Mouse (Mus musculus) embryonic stem cell, embryonic (primary cell): ENCODE results near the gene Fanca.

Experiments used
- CTCF ChIA-PET, 4 experiments: fragments of 300-600 bp in 2 of 4; fragments of 350-600 bp in 2 of 4; sonication (Branson Sonifier 250); formaldehyde crosslinking; loops; one replicate each; lab custom pipeline; 2022; ENCODE audit warnings: inconsistent platforms in 2 of 4; lab: Charles Lee
- POLR2A ChIA-PET, 4 experiments: fragments of 300-600 bp in 2 of 4; fragments of 350-600 bp in 2 of 4; sonication (Branson Sonifier 250); formaldehyde crosslinking; loops; one replicate each; lab custom pipeline; 2022; ENCODE audit warnings: antibody characterized with exemption in 4 of 4, inconsistent platforms in 1 of 4; lab: Charles Lee

Fanca gene

DNA sequence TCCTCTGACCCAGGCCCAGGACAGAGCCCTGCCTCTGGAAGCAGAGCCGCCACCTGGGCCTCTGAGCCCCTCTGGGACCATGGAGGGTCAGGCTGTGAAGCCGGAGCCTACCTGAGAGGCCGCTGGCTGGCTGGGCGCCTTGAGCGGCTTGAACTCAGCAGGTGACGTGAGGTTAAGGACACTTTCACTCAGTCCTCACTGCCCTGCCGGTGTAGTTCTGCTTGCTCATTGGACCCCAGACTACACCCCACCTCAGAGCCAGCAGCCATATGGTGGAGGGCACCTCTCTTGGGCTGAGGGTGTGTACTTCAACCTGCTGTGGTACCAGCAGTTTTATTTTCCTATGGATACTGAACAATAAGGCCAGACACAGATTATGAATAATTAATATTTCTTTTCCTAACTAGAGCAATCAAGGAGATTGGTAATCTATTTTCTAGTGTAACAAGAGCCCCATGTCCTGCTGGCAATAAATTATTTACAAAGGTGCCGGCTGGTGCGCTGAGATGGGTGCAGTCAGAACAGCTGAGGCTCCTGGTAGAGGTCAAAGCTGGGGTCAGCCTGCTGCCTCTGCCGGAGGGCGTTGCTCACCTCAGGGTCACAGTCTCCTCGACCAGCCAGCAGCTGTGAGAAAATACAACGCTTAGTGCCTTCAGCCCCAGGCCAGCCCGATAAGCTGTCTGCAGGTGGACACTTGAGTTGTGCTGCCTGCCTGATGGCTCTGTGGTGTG lies 50.3 kb downstream of the Fanca start:
- CTCF ChIA-PET: interaction anchor here in 2 of 4 experiments (0.5 to 1.6 kb wide), 2 partner anchors 22 to 47 kb away, joined by 4 to 5 read pairs; no protein-coding TSS in a partner anchor
- POLR2A ChIA-PET: interaction anchor here in 2 of 4 experiments (1.2 to 3.2 kb wide), 6 partner anchors 7 to 34 kb away, joined by 3 to 11 read pairs (median 4); partner anchors contain the start of genes Vps9d1 (in 2 of the 2), Zfp276 (in 2 of the 2) and Spata2l (in 1 of the 2)

DNA sequence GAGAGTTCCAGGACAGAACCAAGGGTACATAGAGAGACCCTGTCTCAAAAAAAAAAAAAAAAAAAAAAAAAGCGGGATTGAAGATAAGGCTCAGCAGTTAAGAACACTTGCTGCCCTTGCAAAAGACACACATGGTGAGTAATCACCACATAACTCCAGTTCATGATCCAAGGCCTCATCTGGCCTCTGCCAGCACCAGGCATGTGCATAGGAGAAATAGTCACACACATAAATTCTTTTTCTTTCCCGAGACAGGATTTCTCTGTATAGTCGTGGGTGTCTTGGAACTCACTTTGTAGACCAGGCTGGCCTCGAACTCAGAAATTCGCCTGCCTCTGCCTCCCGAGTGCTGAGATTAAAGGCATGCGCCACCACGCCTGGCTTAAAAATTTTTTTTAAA lies 60.8 kb downstream of the Fanca start:
- ChIA-PET CTCF (interaction anchor here in 1 of 4 experiments (0.6 to 0.8 kb wide), 2 partner anchors 32 to 172 kb away, joined by 3 read pairs; no protein-coding TSS in a partner anchor), POLR2A (interaction anchor here in 2 of 4 experiments (0.7 to 5.9 kb wide), 5 partner anchors 8 to 25 kb away, joined by 3 to 44 read pairs (median 4); partner anchors contain the start of gene Spata2l (in 1 of the 2))

DNA sequence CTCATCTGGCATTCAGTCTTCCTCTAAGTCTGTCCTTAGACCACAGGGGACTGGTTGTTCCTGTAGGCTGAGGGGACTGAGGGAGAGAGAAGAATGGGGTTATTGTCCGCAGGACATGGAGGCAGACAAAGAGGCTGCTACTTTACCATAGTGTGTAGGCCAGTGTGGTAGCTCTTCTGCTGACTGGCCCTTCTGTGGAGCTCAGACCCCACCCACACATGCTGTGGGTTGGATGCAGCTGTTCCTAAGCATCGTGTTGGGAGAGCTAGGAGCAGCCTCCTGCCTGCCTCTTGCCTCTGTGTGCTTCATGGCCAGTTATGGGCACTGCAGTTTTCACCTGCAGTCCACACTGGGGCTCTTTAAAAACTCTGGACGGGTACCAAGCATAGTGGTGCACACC lies 61.3 kb downstream of the Fanca start:
- POLR2A ChIA-PET: interaction anchor here in 2 of 4 experiments (0.7 to 5.9 kb wide), 5 partner anchors 8 to 33 kb away, joined by 3 to 44 read pairs (median 3); partner anchors contain the start of genes Cdk10 (in 1 of the 2) and Spata2l (in 1 of the 2)
- CTCF ChIA-PET: interaction anchor here in 1 of 4 experiments (0.6 to 0.8 kb wide), 2 partner anchors 33 to 172 kb away, joined by 3 read pairs; no protein-coding TSS in a partner anchor

DNA sequence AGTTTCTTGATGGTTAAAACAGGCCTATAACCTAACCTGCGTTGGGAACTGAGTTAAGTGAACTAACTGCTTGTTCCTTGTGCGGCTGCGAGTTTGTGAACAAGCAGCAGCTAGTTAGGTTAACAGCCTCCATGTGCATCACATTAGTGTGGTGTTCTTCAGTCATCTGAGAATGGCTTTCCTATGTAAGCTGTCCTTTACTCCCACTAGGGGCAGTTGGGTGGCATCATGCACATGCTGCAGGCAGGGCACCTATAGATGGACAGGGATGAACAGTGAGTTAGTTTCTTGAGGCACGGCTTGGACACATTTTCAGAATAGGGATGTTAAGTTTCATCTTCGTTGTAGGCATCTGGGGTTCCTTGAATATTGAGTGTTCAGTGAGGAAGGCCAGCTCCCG lies 63.2 kb downstream of the Fanca start:
- CTCF ChIA-PET: interaction anchor here in 3 of 4 experiments (0.6 to 1.7 kb wide), 5 partner anchors 21 to 1356 kb away, joined by 3 to 5 read pairs (median 5); no protein-coding TSS in a partner anchor
- POLR2A ChIA-PET: interaction anchor here in 3 of 4 experiments (0.6 to 5.9 kb wide), 24 partner anchors 8 to 962 kb away, joined by 3 to 46 read pairs (median 4); partner anchors contain the start of genes Chmp1a (in 2 of the 3), Spata2l (in 2 of the 3), Spata33 (in 2 of the 3) and Cdk10 (in 1 of the 3)

DNA sequence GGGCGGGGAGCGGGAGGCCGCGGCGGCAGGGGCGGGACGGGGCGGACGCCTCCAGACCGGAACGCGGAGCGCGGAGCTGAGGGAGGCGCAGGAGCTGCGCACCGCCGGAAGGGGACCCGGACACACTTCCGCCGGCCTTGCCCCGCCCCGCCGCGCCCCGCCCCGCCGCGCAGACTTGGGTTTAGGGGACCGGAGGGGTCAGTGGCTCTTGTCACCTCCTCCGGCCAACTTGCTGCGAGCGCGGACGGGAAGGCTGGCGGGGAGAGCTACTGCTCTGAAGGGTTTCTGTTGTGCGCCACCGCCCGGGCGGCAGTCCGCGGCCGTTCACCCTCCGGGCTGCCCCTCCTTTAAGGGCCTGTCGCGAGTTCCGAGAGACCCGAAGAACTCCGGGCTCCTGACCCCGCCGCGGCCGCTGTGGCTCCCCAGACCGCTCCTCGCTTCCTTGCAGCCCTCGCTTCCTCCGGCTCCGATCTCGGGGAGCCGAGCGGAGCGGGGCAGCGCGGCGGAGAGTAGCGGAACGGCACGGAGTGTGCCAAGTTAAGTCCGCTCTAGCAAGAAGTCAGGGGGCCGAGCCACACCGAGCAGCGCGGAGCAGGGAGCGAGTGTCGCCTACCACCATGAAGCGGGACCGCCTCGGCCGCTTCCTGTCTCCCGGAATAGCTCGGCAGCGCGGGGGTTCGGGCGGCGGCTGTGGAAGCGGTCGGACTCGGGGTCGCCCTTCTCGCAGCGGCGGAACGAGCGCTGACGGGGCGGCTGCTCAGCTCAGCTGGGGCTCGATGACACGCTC lies 64.1 kb downstream of the Fanca start, which contains the start of the genes Zfp276 and Vps9d1:
Gene Zfp276, plus strand, starts transcription at position 97 of the 787 bp plus-strand sequence.
Gene Vps9d1, minus strand, starts transcription at position 250 of the 787 bp plus-strand sequence.
- POLR2A ChIA-PET: interaction anchor here (0.6 to 5.9 kb wide), 33 partner anchors 8 to 962 kb away, joined by 3 to 46 read pairs (median 4); partner anchors contain the start of genes Spata2l (in 4 of the 4), Chmp1a (in 2 of the 4), Spata33 (in 2 of the 4) and Cdk10 (in 1 of the 4)
- CTCF ChIA-PET: interaction anchor here (0.5 to 1.5 kb wide), 11 partner anchors 17 to 273 kb away, joined by 3 to 10 read pairs (median 3); partner anchors contain the start of gene Mc1r (in 1 of the 4)

DNA sequence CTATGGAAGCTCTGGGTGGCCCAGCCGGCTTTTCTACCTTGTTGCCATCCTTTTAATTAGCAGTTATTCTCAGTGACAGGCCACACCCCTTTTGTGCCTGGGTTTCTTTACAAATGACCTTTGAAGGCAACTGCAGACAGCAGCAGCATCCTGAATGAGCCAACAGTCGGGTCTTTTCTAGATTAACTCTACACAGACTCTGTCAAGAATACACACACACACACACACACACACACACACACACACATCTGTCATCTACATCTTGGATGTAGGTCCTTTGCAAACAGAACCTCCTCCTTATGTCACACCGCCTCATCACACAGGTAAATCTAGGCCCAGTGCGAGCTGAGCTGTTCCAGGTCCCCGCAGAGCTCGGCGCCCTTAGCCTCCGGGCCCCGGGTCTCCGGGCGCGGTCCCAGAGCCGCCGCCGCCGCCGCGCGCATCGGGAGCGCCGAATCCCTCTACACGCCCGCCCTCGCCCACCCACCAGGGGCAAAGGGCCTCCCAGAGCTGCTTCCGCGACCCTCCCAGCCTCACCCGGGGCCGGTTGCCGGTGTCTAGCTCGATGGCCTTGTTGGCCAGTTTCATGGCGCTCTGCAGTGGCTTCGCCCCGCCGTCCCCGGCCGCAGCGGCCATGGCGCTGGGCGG lies 64.8 kb downstream of the Fanca start:
- POLR2A ChIA-PET: interaction anchor here (0.6 to 5.9 kb wide), 27 partner anchors 9 to 208 kb away, joined by 3 to 46 read pairs (median 4); partner anchors contain the start of genes Spata2l (in 4 of the 4), Cdk10 (in 1 of the 4), Chmp1a (in 1 of the 4) and Spata33 (in 1 of the 4)
- CTCF ChIA-PET: interaction anchor here in 3 of 4 experiments (0.5 to 1.4 kb wide), 9 partner anchors 18 to 189 kb away, joined by 3 to 19 read pairs (median 3); partner anchors contain the start of gene Mc1r (in 1 of the 3)

DNA sequence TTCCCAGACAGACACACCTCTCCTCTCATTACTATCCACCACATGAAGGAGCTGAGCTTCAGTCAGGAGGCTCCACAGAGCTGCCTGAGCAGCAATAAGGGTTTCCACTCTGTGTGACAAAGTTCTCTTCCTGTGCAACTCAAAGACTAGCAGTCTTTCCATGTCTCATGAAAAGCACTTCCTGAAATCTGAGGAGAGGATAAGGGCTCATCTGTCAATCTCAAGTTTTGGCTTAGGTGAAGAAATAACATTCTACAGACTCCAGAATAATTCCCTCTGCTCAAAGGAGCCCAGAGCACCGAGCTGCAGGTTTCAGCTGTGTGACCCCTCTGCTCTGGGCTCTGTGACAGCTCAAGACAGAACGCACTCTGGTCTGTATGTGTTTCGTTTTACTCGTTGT lies 65.5 kb downstream of the Fanca start:
- POLR2A ChIA-PET: interaction anchor here in 2 of 4 experiments (0.7 to 5.9 kb wide), 13 partner anchors 8 to 207 kb away, joined by 3 to 46 read pairs (median 5); partner anchors contain the start of genes Spata2l (in 2 of the 2), Cdk10 (in 1 of the 2), Chmp1a (in 1 of the 2) and Spata33 (in 1 of the 2)
- CTCF ChIA-PET: interaction anchor here in 2 of 4 experiments (0.5 to 0.6 kb wide), 2 partner anchors 70 kb away, joined by 3 to 19 read pairs; no protein-coding TSS in a partner anchor

DNA sequence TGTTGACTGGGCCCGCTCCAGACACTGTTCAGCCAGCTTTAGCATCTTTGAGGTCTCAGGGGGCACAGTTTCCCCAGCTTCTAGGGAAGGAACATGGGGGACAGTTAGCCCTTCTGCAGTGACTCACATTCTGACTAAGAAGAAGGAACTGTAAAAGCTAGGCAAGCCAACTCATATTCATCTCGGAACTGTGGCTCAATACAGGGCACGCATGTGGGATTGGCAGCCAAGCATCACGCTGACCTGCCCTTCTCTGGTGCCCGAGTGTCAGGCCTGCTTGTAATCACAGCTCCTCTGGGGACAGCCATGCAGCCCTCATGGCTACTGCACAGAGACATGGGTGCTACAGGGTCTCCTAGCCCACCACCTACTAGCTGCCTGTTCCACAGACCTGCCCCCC lies 67.4 kb downstream of the Fanca start:
- CTCF ChIA-PET: no interaction called here

DNA sequence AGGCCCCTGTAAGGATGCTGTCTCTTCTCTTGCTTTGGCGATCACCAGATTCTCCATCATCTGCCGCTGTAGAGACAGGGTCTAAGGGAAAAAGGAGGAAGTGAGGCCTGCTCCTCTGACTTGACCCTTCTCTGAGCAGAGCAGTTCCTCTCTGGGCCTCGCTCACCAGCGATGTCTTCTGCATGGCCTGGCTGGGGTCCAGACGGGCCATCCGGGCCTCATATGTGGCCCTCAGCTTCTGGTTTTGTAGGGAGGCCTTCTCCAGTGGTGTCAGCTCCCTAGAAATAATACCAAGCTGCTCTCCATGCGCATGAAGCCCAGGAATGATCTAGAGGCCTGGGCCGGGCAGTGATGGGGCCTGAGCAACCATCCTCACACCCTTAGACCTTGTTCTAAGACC lies 69.8 kb downstream of the Fanca start:
- CTCF ChIA-PET: interaction anchor here in 2 of 4 experiments (1.1 to 1.3 kb wide), 2 partner anchors 15 to 42 kb away, joined by 3 read pairs; no protein-coding TSS in a partner anchor
- POLR2A ChIA-PET: interaction anchor here in 1 of 4 experiments (1.1 to 6.7 kb wide), 2 partner anchors 15 to 23 kb away, joined by 4 to 53 read pairs; partner anchors contain the start of gene Spata2l

More for the DNA sequence above, 67.4 kb downstream of the Fanca start:
- POLR2A ChIA-PET: interaction anchor here in 2 of 4 experiments (1.2 to 1.5 kb wide), 3 partner anchors 13 to 29 kb away, joined by 3 read pairs; no protein-coding TSS in a partner anchor

DNA sequence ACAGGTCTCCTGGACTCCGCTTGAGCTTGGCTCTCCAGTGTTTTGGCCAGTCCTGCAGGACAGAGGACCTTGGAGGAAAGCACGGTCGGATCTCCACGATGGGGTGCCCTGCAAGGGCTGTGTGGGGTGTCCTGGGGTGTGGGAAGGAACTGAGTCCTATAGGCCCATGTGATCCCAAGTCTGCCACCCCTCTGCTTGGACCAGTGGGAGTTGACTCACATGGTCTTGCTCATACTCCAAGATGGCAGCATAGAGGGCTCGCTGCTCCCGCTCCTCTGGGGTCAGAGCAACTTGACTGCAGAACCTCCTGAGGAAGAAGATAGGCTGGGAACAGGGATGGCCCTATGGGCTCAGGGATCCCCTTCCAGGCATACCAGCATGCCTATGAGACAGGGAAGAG lies 70.6 kb downstream of the Fanca start:
- ChIA-PET CTCF (interaction anchor here in 2 of 4 experiments (1.1 to 1.3 kb wide), 2 partner anchors 14 to 42 kb away, joined by 3 read pairs; no protein-coding TSS in a partner anchor), POLR2A (interaction anchor here in 1 of 4 experiments (1.3 to 6.7 kb wide), 5 partner anchors 10 to 36 kb away, joined by 3 to 53 read pairs (median 5); partner anchors contain the start of genes Chmp1a, Spata2l and Spata33)

DNA sequence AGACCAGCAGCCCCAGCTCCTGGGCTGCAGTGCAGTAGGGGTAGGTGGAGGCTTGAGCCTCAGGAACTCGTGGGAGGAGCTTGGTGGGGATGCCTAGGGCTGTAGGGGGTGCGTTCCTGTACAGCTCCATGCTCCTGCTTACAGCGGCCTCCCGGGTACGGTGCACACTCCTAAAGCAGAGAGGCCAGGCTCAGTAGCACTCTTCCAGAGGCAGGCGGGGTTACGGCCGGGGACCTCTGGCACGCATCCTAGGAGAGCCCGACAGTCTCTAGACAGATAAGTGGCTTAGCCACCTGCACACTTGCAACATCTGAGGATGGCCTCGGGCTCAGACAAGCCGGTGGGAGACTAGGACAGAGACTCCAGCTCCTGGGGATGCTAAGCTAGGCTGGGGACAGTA lies 72.8 kb downstream of the Fanca start:
- CTCF ChIA-PET: interaction anchor here in 3 of 4 experiments (0.6 to 1.9 kb wide), 5 partner anchors 12 to 162 kb away, joined by 3 to 7 read pairs (median 4); partner anchors contain the start of gene Mc1r (in 1 of the 3)
- POLR2A ChIA-PET: interaction anchor here in 3 of 4 experiments (0.6 to 6.7 kb wide), 19 partner anchors 8 to 203 kb away, joined by 3 to 53 read pairs (median 4); partner anchors contain the start of genes Spata2l (in 3 of the 3), Cdk10 (in 2 of the 3), Chmp1a (in 2 of the 3) and Spata33 (in 2 of the 3)

DNA sequence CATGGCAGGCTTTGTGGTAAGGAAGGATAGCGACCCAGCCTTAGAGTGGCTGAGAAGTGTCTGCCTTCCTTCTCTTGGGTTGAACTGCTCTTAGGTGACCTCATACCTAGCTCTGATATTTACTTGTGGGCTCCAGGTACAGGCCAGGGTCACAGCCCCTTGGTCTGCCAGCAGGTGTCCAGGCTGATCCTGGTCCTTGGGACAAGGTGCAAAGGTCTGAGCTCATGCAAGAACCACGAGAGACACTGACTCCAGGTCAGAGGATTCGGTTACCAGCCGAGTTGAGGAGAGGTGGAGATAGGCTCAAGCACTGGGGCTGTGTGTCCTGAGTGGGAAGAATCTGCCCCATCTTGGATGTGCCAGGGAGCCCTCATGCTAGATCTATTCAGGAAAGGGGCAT lies 74.0 kb downstream of the Fanca start:
- ChIA-PET CTCF (no interaction called here), POLR2A (interaction anchor here (0.6 to 6.7 kb wide), 7 partner anchors 8 to 1457 kb away, joined by 3 to 53 read pairs (median 4); partner anchors contain the start of genes Spata2l (in 2 of the 4), Vps9d1 (in 1 of the 4) and Zfp276 (in 1 of the 4))

DNA sequence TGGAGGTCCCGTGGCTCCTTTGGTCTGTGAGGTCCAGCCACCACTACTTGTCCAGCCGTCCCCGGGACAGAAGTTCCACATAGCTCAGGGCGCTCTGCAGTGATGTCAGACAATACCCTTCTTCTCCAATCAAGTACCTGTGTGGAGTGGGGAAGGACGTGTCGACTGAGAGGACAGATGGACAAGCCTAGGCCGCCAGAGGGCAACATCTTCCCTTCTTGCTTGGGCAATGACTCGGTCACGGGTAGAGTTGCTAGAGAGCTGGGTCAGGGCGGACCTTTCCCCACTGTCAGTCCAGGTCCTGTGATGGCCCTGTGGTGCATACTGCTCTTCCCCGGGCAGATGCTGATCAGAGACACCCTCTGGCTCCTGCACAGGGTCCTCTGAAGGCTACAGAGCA lies 75.3 kb downstream of the Fanca start:
- POLR2A ChIA-PET: interaction anchor here in 2 of 4 experiments (0.6 to 6.7 kb wide), 5 partner anchors 9 to 213 kb away, joined by 3 to 53 read pairs (median 4); partner anchors contain the start of genes Spata2l (in 1 of the 2), Vps9d1 (in 1 of the 2) and Zfp276 (in 1 of the 2)
- CTCF ChIA-PET: interaction anchor here in 2 of 4 experiments (0.6 to 1.1 kb wide), 4 partner anchors 9 to 143 kb away, joined by 3 to 4 read pairs (median 4); no protein-coding TSS in a partner anchor

DNA sequence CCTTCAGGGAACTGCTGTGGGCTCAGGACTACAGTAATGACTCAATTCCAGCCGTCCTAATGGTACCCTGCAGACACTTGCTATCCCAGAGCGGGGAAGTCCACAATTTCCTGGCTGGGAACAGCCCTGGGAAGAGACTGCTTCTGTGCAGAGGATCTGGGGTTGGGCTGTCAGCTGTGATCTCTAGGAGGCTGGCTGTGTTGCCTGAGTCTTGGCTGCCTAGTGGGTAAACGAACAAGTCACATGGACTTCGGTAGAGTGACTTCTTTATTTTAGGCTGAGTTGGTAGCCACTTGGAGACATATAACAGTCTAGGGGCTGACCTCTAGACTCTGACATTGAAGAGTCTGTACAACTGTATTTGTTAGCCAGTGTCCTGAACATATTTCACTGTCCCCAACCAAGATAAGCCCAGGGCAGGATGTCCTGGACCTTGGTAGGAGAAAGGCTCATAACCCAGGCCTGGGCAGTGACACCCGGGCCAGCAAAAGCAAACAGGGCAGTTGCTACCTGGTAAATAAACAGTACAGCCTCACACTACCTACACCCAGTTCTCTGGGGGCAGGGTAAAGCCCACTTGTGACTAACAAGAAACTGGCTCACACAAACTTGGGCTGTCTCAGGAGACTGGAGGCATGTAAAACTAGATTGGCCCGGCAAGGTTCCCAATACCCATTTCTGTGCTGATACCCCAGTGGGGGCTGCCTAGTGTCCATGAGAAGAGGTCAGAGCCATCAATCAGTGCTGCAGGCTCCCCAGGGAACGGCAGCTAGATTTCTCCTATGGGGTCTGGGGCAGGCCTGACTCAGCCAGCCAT lies 76.1 kb downstream of the Fanca start:
- POLR2A ChIA-PET: interaction anchor here in 2 of 4 experiments (0.8 to 4.7 kb wide), 3 partner anchors 12 to 139 kb away, joined by 3 to 26 read pairs (median 3); partner anchors contain the start of genes Vps9d1 (in 1 of the 2) and Zfp276 (in 1 of the 2)
- CTCF ChIA-PET: no interaction called here
